Mouse (Mus musculus): ENCODE data around the gene Malsu1. TPM values are rescaled to one million over a fixed set of nuclear protein-coding genes. Genes with fewer than 3 reads are reported as not detected.

The Malsu1 gene
- polyA plus RNA-seq, 1 experiment, result 11.5 TPM

DNA sequence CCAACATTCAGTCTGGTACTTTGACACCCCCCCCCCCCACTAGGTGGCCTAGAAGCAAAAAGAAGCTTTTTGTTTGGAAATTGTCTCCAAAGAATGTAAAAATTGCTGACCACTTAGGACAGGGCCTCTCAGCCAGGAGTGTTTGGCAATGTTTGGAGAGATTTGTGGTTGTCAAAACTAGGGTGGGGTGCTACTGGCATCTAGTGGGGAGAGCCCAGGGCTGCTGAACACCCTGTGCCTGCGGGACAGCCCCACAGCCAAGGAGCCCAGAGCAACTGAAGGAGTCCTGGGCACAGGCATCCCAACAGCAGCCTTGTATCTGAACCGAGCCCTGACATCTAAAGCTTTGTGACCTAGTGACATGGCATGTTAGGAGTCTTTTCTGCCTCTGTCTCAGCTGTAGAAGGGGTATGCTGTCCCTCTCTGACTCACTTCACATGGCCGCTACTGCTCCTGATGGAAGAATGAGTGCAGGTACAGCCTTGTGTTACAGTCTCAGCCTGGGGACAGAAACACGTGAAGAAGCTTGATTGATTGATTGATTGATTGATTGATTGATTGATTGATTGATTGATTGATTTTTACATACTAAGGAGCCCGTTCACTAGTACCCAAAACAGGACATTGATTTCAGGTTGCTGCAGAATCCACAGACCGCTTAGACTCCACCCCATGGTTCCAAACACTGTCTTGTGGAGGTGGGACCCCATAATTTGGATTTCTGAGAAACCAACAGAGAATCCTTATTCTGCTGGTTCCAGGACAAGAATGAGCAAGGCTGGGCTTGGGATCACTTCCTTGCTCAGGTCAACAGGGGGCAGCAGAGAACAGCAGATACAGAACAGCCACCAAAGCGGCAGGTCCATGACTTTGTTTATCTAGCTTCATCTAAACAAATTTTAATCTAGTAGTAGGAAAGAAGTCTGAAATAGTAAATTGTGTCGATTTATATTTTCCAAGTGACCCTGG lies 16.3 kb upstream of the Malsu1 start:
- TF ChIP-seq POLR2A (IDR thresholded peaks at IDR 0.05; ENCODE audit: borderline replicate concordance, extremely low read depth, low read depth, low read length) (no peak), CTCF (IDR thresholded peaks at IDR 0.05; ENCODE audit: insufficient read depth, low read length) (peak; percentile 96)
- H3K4me3 ChIP-seq (replicated peaks; ENCODE audit: extremely low read depth, low read depth, low read length), result no peak overlapping the region
- peak; percentile 66 for DNase-seq
- WGBS, result 32% methylated on average over 8 of the region's 8 CpGs
- H3K4me1 ChIP-seq (ENCODE audit: control insufficient read depth, insufficient read depth, low read length), result no peaks in the 10 kb centered on the region

DNA sequence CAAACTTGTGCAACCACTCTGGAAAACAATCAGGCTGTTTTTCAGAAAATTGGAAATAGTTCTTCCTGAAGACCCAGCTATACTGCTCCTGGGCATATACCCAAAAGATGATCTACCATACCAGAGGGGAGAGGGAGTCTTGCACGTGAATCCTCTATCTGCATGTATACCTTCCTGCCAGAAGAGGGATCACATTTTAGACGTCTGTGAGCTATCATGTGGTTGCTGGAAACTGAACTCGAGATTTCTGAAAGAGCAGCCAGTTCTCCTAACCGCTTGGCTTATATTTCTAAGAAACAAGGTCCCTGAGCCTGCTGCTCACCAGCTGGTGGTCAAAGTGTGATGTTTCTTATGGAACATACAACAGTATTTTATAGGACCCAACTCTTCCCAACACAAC lies 5.2 kb upstream of the Malsu1 start:
- Histone ChIP-seq H3K4me3 (replicated peaks; ENCODE audit: extremely low read depth, low read depth, low read length) (no peak overlapping the region), H3K4me1 (ENCODE audit: control insufficient read depth, insufficient read depth, low read length) (no peaks in the 10 kb centered on the region)
- 27% methylated on average over 4 of the region's 4 CpGs for WGBS
- TF ChIP-seq CTCF (IDR thresholded peaks at IDR 0.05; ENCODE audit: insufficient read depth, low read length) (no peak), POLR2A (IDR thresholded peaks at IDR 0.05; ENCODE audit: borderline replicate concordance, extremely low read depth, low read depth, low read length) (no peak)
- DNase-seq, result no peak

DNA sequence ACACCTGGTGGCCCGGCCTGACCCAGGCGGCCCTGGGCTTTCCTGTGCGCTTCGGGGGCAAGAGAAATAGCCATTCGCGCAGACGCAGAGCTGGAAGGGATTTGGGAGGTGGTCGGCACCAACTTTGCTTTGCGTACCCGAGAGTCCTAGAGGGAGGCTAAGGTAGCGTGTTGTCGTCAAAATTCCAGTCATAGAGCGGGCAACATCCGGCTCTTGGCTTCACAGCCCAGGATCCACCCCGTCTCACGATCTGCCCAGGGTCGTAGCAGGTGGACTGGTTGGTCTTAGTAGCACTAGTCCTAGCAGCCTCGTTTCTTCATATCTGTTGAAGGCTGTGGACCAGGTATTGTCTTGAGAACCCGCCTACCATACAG lies 509 bp downstream of the Malsu1 start:
- TF ChIP-seq CTCF (IDR thresholded peaks at IDR 0.05; ENCODE audit: insufficient read depth, low read length) (no peak), POLR2A (IDR thresholded peaks at IDR 0.05; ENCODE audit: borderline replicate concordance, extremely low read depth, low read depth, low read length) (no peak)
- peaks cover 8% of the 10 kb centered on the region for H3K4me1 ChIP-seq (ENCODE audit: control insufficient read depth, insufficient read depth, low read length)
- no peak for DNase-seq
- H3K4me3 ChIP-seq (replicated peaks; ENCODE audit: extremely low read depth, low read depth, low read length), result peak overlapping the region; percentile 77
- under 1% methylated on average over 19 of the region's 19 CpGs for WGBS

GRCm38 (mm10) chr6:49077894-49078293 lies 4.3 kb downstream of the Malsu1 start:
- Histone ChIP-seq H3K4me3 (replicated peaks; ENCODE audit: extremely low read depth, low read depth, low read length) (no peak overlapping the region), H3K4me1 (ENCODE audit: control insufficient read depth, insufficient read depth, low read length) (peaks cover 8% of the 10 kb centered on the region)
- DNase-seq, result no peak
- WGBS, result 86% methylated on average over 2 of the region's 2 CpGs
- no peak for TF ChIP-seq POLR2A (IDR thresholded peaks at IDR 0.05; ENCODE audit: borderline replicate concordance, extremely low read depth, low read depth, low read length)
- no peak for TF ChIP-seq CTCF (IDR thresholded peaks at IDR 0.05; ENCODE audit: insufficient read depth, low read length)

GRCm38 (mm10) chr6:49079313-49079712 lies 5.7 kb downstream of the Malsu1 start:
- Histone ChIP-seq H3K4me1 (ENCODE audit: control insufficient read depth, insufficient read depth, low read length) (peaks cover 8% of the 10 kb centered on the region), H3K4me3 (replicated peaks; ENCODE audit: extremely low read depth, low read depth, low read length) (no peak overlapping the region)
- no peak for DNase-seq
- 66% methylated on average over 1 of the region's 1 CpGs for WGBS
- no peak for TF ChIP-seq POLR2A (IDR thresholded peaks at IDR 0.05; ENCODE audit: borderline replicate concordance, extremely low read depth, low read depth, low read length)
- TF ChIP-seq CTCF (IDR thresholded peaks at IDR 0.05; ENCODE audit: insufficient read depth, low read length), result no peak

- WGBS, result 91% methylated on average over 4 of the region's 4 CpGs
- no peak for DNase-seq
- Histone ChIP-seq H3K4me3 (replicated peaks; ENCODE audit: extremely low read depth, low read depth, low read length) (no peak overlapping the region), H3K4me1 (ENCODE audit: control insufficient read depth, insufficient read depth, low read length) (no peaks in the 10 kb centered on the region)
- TF ChIP-seq POLR2A (IDR thresholded peaks at IDR 0.05; ENCODE audit: borderline replicate concordance, extremely low read depth, low read depth, low read length) (no peak), CTCF (IDR thresholded peaks at IDR 0.05; ENCODE audit: insufficient read depth, low read length) (no peak)
Observed at GRCm38 (mm10) chr6:49083008-49083407, 9.4 kb downstream of the Malsu1 start.

- H3K4me3 ChIP-seq (replicated peaks; ENCODE audit: extremely low read depth, low read depth, low read length), result no peak overlapping the region
- DNase-seq, result no peak
- H3K4me1 ChIP-seq (ENCODE audit: control insufficient read depth, insufficient read depth, low read length), result peaks cover 13% of the 10 kb centered on the region
- 74% methylated on average over 10 of the region's 10 CpGs for WGBS
- TF ChIP-seq POLR2A (IDR thresholded peaks at IDR 0.05; ENCODE audit: borderline replicate concordance, extremely low read depth, low read depth, low read length) (no peak), CTCF (IDR thresholded peaks at IDR 0.05; ENCODE audit: insufficient read depth, low read length) (no peak)
Observed at GRCm38 (mm10) chr6:49094968-49095367, 21.4 kb downstream of the Malsu1 start.

- H3K4me1 ChIP-seq (ENCODE audit: control insufficient read depth, insufficient read depth, low read length), result peaks cover 13% of the 10 kb centered on the region
- DNase-seq, result peak; percentile 22
- WGBS, result 23% methylated on average over 7 of the region's 7 CpGs
- no peak overlapping the region for H3K4me3 ChIP-seq (replicated peaks; ENCODE audit: extremely low read depth, low read depth, low read length)
- TF ChIP-seq CTCF (IDR thresholded peaks at IDR 0.05; ENCODE audit: insufficient read depth, low read length) (no peak), POLR2A (IDR thresholded peaks at IDR 0.05; ENCODE audit: borderline replicate concordance, extremely low read depth, low read depth, low read length) (no peak)
Observed at GRCm38 (mm10) chr6:49096421-49096820, 22.8 kb downstream of the Malsu1 start.

- Histone ChIP-seq H3K4me3 (replicated peaks; ENCODE audit: extremely low read depth, low read depth, low read length) (peak overlapping the region; percentile 40), H3K4me1 (ENCODE audit: control insufficient read depth, insufficient read depth, low read length) (peaks cover 13% of the 10 kb centered on the region)
- TF ChIP-seq CTCF (IDR thresholded peaks at IDR 0.05; ENCODE audit: insufficient read depth, low read length) (no peak), POLR2A (IDR thresholded peaks at IDR 0.05; ENCODE audit: borderline replicate concordance, extremely low read depth, low read depth, low read length) (no peak)
- DNase-seq, result peak; percentile 75
- 19% methylated on average over 13 of the region's 13 CpGs for WGBS
Observed at GRCm38 (mm10) chr6:49096933-49097461, 23.4 kb downstream of the Malsu1 start.
